Mouse (Mus musculus) adipose tissue, adult 10 weeks (tissue): ENCODE data around the gene Ccdc114. TPM values are rescaled to one million over a fixed set of nuclear protein-coding genes. Genes with fewer than 3 reads are reported as not detected.

Source experiments
- polyA plus RNA-seq: library from polyadenylated mRNA; stranded (reverse); fragments of 350-450 nt; fragmentation: Illumina TruSeq; extraction: RNeasy Lipid Tissue Mini Kit (QIAGEN cat#74804); gene quantifications from one replicate; pipeline ENCODE4 v1.2.3, GENCODE M21; 2014; ENCODE audit warnings: low read depth, low replicate concordance

Ccdc114 gene
- 8.4 TPM for polyA plus RNA-seq

DNA sequence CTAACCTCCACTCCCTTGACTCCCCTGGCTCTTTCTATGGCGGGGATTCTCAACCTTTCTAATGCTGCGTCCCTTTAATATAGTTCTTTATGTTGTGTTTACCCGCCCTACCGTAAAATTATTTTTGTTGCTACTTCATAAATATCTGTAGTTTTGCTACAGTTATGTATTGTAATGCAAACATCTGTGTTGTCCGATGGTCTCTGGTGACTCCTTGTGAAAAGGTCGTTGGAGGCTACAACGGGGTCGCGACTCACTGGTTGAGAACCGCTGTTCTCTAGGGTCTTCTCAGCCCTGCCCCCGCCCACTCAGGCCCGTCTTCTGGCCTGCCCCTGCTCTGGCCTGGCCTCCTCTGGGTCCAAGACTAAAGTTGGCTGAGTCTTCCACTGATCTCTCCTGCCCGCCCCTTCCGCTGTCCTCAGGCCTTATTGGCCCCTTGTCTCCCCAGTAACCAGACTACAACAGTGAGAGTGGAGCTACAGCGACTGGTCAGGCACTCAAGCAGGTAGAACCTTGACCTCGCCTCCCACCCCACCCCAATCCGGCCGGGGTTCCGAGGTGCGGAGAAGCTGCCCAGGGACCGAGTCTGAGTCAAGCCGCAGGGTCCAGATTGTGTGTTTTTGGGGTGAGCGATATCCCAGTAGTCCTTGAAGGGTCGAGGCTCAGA lies at the start of gene Ccdc114:
Ccdc114 (plus strand) TSS at position 311 of the 667 bp plus-strand sequence.

DNA sequence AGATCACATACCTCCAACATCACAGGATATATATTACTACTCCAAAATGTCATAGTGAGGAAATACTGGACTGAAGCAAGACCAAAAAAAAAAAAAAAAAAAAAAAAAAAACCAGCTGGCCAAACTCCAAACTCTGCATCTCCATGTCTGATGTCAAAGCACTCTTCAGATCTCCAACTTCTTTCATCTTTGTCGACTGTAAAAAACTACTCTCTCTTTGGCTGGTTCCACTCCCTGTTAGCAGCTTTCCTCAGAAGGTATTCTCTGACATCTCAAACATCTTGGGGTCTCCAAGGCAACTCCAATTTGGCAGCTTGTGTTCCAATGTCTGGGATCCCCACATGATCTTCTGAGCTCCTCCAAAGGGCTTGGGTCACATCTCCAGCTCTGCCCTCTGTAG lies 45.6 kb upstream of the Ccdc114 start, which contains the start of gene Grin2d:
Grin2d (minus strand) TSS at position 101 of the 400 bp plus-strand sequence.

DNA sequence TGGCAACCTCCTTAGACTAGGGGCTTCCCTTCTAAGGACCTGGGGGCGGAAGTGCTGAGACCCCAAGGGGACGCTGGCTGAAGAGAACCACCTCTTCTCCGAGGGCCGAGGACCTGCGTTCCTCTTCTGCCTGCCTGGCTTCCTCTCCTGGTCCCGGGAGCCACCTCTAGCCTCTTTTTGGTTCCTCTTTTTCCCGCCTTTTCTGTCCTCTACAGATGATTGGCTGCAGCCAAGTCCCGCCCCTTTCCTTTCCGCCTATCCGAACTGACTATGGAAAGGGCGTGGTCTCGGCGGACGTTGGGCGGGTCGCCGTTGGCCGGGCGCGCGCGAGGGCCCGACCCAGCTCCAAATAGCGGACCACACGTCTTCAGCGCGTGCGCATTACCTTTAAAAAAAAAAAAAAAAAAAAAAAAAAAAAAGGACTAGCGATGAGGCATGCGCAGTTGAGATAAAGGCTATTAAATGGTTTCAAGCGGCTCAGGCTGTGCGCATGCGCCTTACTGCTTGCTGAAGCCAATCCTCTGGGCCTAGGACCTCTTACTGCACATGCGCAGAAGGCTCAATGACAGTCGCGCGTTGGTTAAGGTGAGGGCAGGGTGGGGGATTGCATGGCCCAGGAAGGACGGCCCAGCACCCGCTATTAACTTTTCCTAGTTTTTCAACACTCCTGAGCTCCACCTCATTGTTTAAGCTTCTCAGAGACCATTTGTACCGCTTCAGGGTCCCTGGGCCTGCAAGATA lies 27.2 kb upstream of the Ccdc114 start, which contains the start of the genes Syngr4 and Tmem143:
Syngr4 (minus strand) TSS at position 198 of the 741 bp plus-strand sequence.
Tmem143 (plus strand) TSS at position 425 of the 741 bp plus-strand sequence.

DNA sequence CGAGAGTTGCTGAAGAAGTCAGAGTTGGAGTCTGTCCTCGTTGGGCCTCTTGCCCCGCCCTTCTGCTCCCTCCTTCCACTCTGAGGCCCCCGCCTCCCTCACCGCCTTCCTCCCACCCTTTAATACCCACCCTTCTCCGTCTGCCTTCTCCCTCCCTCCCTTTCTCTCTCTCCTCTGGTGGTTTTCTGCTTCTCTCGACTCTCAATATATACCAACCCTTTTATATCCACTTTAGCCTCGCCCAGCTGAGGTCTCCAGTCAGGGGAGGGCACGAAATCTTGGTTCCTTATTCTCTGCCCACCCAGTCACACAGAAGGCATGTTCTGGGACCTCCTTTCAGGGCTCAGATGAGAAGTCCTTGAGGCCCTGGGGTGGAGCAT lies 2.6 kb upstream of the Ccdc114 start, which contains the start of gene Emp3:
Emp3 (minus strand) TSS at position 163 of the 380 bp plus-strand sequence.

Other genes starting within 250 kb of the Ccdc114 start
- gene Ntn5, start 240.1 kb upstream of the Ccdc114 start, polyA plus RNA-seq = 0.78 TPM
- gene Sec1, start 229.7 kb upstream of the Ccdc114 start, polyA plus RNA-seq = 1.8 TPM
- gene Car11, start 224.2 kb upstream of the Ccdc114 start, polyA plus RNA-seq = 5.3 TPM
- gene Dbp, start 219.0 kb upstream of the Ccdc114 start, polyA plus RNA-seq = 19.7 TPM
- 966 TPM for gene Rpl18, start 208.6 kb upstream of the Ccdc114 start, polyA plus RNA-seq
- 31.4 TPM for gene Sphk2, start 206.1 kb upstream of the Ccdc114 start, polyA plus RNA-seq
- 3.7 TPM for gene Fam83e, start 202.9 kb upstream of the Ccdc114 start, polyA plus RNA-seq
- gene Spaca4, start 198.3 kb upstream of the Ccdc114 start, polyA plus RNA-seq = 2.2 TPM
- gene Lmtk3, start 140.3 kb upstream of the Ccdc114 start, polyA plus RNA-seq = 0.96 TPM
- gene Sult2b1, start 139.4 kb upstream of the Ccdc114 start, polyA plus RNA-seq = 22.0 TPM
- gene Cyth2, start 109.5 kb upstream of the Ccdc114 start, polyA plus RNA-seq = 73.8 TPM
- 0.74 TPM for gene Kcnj14, start 99.3 kb upstream of the Ccdc114 start, polyA plus RNA-seq
- 11.0 TPM for gene Grwd1, start 93.1 kb upstream of the Ccdc114 start, polyA plus RNA-seq
- gene Kdelr1, start 51.3 kb upstream of the Ccdc114 start, polyA plus RNA-seq = 162 TPM
- 1.2 TPM for gene Grin2d, start 45.7 kb upstream of the Ccdc114 start, polyA plus RNA-seq
- gene Syngr4, start 27.4 kb upstream of the Ccdc114 start, polyA plus RNA-seq = 7.2 TPM
- 31.6 TPM for gene Tmem143, start 27.1 kb upstream of the Ccdc114 start, polyA plus RNA-seq
- gene Emp3, start 2.7 kb upstream of the Ccdc114 start, polyA plus RNA-seq = 65.2 TPM
- 0.09 TPM for gene Abcc6, start 106.2 kb downstream of the Ccdc114 start, polyA plus RNA-seq
- gene Nomo1, start 109.6 kb downstream of the Ccdc114 start, polyA plus RNA-seq = 44.8 TPM
- 8.1 TPM for gene Kcnj11, start 176.7 kb downstream of the Ccdc114 start, polyA plus RNA-seq